Mouse (Mus musculus) kidney, embryonic 14.5 days (tissue): ENCODE data around the gene H2afz. TPM values are rescaled to one million over a fixed set of nuclear protein-coding genes. Genes with fewer than 3 reads are reported as not detected.

Experiments
- ATAC-seq: fragments of 200-750 bp; cut with Nextera tagmentation; 2 replicates; pipeline ENCODE4 v1.8.0; 2017; ENCODE audit warnings: moderate number of reproducible peaks, mild to moderate bottlenecking, moderate TSS enrichment, moderate library complexity; ENCODE audit not compliant: low FRiP score, low TSS enrichment
- H3K27ac ChIP-seq: fragments of 300-500 bp; sonication (generic); 2 replicates; pipeline ENCODE4 v1.5.1; 2014; ENCODE audit warnings: low read depth, mild to moderate bottlenecking, low read length, moderate library complexity, mixed read lengths
- H3K27me3 ChIP-seq: fragments of 300-500 bp; sonication (generic); 2 replicates; pipeline ENCODE4 v1.6.1; 2014; ENCODE audit warnings: mild to moderate bottlenecking, low read length; ENCODE audit not compliant: control insufficient read depth, insufficient read depth
- H3K36me3 ChIP-seq: fragments of 300-500 bp; sonication (generic); 2 replicates; pipeline ENCODE4 v1.6.1; 2014; ENCODE audit warnings: low read length, mixed read lengths; ENCODE audit not compliant: control insufficient read depth, insufficient read depth
- H3K4me1 ChIP-seq: fragments of 300-500 bp; sonication (generic); 2 replicates; pipeline ENCODE4 v1.6.1; 2014; ENCODE audit warnings: low read length, mixed read lengths; ENCODE audit not compliant: control insufficient read depth, insufficient read depth
- H3K4me2 ChIP-seq: fragments of 300-500 bp; sonication (generic); replicated peaks from 2 replicates; pipeline ENCODE4 v1.6.1; 2014; ENCODE audit warnings: low read depth, mild to moderate bottlenecking, low read length
- H3K4me3 ChIP-seq: fragments of 300-500 bp; sonication (generic); 2 replicates; pipeline ENCODE4 v1.5.1; 2014; ENCODE audit warnings: mild to moderate bottlenecking, low read length
- H3K9ac ChIP-seq: fragments of 300-500 bp; sonication (generic); 2 replicates; pipeline ENCODE4 v1.6.1; 2014; ENCODE audit warnings: low read depth, mild to moderate bottlenecking, low read length, moderate library complexity
- H3K9me3 ChIP-seq: fragments of 300-500 bp; sonication (generic); 2 replicates; pipeline ENCODE4 v1.6.1; 2016; ENCODE audit warnings: low read length; ENCODE audit not compliant: control insufficient read depth
- WGBS: fragments of 180-500 bp; shearing (Covaris S2); extraction: QIAGEN DNeasy Blood & Tissue Kit; methylation state at CpG from one replicate; pipeline ENCODE4 v1.1.7; 2014; 5-methylcytosine and 5-hydroxymethylcytosine counted together
- polyA plus RNA-seq: library from polyadenylated mRNA; unstranded; fragments of >200 nt; fragmentation: Nextera tagmentation; extraction: Ambion mirVana; gene quantifications from 2 replicates; pipeline ENCODE4 v1.2.1, GENCODE M21; 2014

H2afz gene
- 2,687 and 3,357 TPM in 2 replicates for polyA plus RNA-seq

DNA sequence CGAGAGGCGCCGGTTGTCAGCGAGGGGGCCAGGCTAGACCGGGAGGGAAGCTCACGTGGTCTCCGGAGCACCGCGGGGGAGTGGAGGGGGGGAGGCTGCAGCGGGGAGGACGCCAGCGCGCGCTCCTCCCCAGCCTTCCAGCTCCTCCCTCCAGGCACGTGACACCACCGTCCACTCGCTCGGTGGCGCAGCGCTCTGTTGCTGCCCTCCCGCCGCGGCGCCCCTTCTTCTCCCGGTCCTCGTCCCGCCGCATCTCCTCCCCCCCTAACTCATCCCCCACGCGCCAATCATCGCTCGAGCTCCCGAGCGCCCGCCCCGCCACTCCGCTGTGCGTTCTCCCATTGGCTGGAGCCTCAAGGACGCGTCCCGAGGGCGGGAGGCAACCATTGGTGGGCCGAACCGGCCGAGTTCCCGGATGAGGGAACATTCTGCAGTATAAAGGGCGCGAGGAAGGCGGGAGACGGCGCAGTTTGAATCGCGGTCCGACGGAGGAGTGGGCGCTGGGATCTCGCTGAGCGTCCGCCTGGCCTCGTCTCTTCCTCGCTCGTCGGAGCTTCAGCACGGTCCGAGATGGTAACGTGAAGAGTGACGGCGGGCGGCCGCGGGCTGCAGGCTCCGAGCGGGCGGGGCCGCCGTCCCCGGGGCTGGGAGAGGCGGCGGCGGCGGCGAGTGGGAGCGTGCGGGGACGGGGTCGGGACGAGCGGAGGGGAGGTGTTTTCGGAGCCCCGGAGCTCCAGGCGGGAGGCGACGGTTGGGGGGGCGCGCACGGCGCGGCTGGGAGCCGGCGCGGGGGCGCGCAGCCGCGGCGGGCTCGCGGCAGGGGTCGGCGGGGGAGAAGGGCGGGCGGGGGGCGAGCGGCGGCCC lies at the start of gene H2afz:
Gene H2afz, plus strand, starts transcription at position 364 of the 864 bp plus-strand sequence.
- WGBS = under 1% methylated on average over 76 of the region's 115 CpGs
- Histone ChIP-seq H3K4me3 (peak within 1 kb of the TSS; percentile 83), H3K27ac (peak within 1 kb of the TSS; percentile 99), H3K9ac (peak within 1 kb of the TSS; percentile 98), H3K36me3 (peaks cover 10% of the 10 kb centered on the region; the same call in 1 of the 2 replicates), H3K27me3 (no peaks in the 10 kb centered on the region), H3K9me3 (no peaks in the 10 kb centered on the region), H3K4me1 (0 out of 2 replicates have a peak, but pooled peaks cover 3% of the 10 kb centered on the region), H3K4me2 (peak within 1 kb of the TSS; percentile 53)
- peak; percentile 95 for ATAC-seq

- Histone ChIP-seq H3K4me3 (no peak overlapping the region), H3K9ac (no peak overlapping the region), H3K4me1 (no peaks in the 10 kb centered on the region), H3K27me3 (no peaks in the 10 kb centered on the region), H3K27ac (no peak overlapping the region), H3K9me3 (no peaks in the 10 kb centered on the region), H3K4me2 (no peak overlapping the region), H3K36me3 (no peaks in the 10 kb centered on the region)
- no peak for ATAC-seq
- WGBS = 21% methylated on average over 4 of the region's 4 CpGs
Observed at GRCm38 (mm10) chr3:137818713-137819112, 45.6 kb upstream of the H2afz start.

DNA sequence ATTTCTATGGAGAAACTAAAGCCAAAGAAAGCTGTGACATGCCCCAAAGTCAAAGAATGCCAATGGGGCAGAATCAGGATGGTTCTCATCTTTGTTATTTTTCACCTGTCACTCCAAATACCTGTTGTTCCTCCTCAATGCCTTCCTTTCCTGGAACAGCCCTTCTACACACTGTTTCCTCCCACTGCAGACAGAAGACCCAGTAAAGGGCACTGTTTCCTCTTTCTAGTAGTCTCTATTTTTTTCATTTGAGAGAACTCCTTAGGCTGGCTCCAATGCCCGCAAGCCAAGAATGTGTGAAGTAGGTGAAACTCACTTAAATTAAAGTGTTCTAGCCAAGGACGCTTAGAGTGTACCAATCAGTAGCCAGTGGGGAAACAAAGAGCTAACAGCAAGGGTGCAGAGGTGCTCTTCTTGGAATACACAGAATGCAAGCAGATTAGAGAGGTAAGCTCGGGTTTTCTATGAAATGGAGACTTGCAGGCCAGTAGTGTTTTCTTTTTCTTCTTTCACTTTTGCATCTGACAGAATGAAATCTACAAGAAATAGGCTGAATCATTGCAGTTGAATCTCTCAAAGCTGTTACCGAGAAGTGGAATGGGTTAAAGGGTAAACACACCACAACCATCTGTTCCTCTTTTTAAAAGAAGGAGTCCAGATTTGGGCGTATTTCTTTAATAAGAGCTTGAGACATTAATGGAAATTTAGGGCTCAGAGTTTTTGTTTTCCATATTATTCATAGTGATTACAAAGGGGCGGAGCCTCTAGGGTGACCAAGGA lies 43.4 kb upstream of the H2afz start:
- no peak overlapping the region for H3K27ac ChIP-seq
- no peak overlapping the region for H3K4me2 ChIP-seq
- ATAC-seq = no peak
- WGBS = 80% methylated on average over 6 of the region's 6 CpGs
- H3K9me3 ChIP-seq = no peaks in the 10 kb centered on the region
- H3K27me3 ChIP-seq = no peaks in the 10 kb centered on the region
- H3K9ac ChIP-seq = no peak overlapping the region
- H3K4me3 ChIP-seq = no peak overlapping the region
- H3K36me3 ChIP-seq = no peaks in the 10 kb centered on the region
- H3K4me1 ChIP-seq = no peaks in the 10 kb centered on the region

GRCm38 (mm10) chr3:137823317-137823716 lies 41.0 kb upstream of the H2afz start:
- WGBS = 85% methylated on average over 3 of the region's 3 CpGs
- no peaks in the 10 kb centered on the region for H3K27me3 ChIP-seq
- ATAC-seq = no peak
- H3K4me3 ChIP-seq = no peak overlapping the region
- H3K4me1 ChIP-seq = no peaks in the 10 kb centered on the region
- no peaks in the 10 kb centered on the region for H3K9me3 ChIP-seq
- no peak overlapping the region for H3K4me2 ChIP-seq
- no peak overlapping the region for H3K9ac ChIP-seq
- no peaks in the 10 kb centered on the region for H3K36me3 ChIP-seq
- H3K27ac ChIP-seq = no peak overlapping the region

DNA sequence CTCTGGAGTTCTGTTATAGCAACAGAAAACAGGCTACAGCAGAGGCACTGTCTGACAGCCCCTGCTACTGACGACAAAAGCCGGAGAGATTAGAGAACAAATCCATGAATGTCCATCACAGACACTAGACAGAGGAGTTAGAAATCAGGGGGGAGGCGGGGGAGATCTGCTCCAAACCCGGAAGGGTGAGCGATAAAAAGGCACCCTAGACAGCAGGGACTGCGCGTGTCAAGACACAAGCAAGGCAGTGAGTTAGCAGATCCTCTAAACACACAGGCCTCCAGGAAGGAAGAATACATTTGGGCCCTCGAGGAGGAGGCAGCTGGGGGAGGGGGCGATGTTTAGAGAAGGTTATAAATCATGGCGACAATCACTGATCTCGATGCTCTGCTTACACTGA lies 36.6 kb upstream of the H2afz start:
- Histone ChIP-seq H3K36me3 (no peaks in the 10 kb centered on the region), H3K27me3 (no peaks in the 10 kb centered on the region), H3K9me3 (no peaks in the 10 kb centered on the region), H3K9ac (no peak overlapping the region), H3K4me1 (no peaks in the 10 kb centered on the region), H3K4me3 (no peak overlapping the region), H3K4me2 (0 out of 2 replicates have a peak overlapping the region, but pooled peaks have one; percentile 6), H3K27ac (no peak overlapping the region)
- peak; percentile 71; the same call in 1 of the 2 replicates for ATAC-seq
- 15% methylated on average over 11 of the region's 11 CpGs for WGBS

- H3K9ac ChIP-seq = no peak overlapping the region
- no peak for ATAC-seq
- H3K4me2 ChIP-seq = no peak overlapping the region
- no peaks in the 10 kb centered on the region for H3K36me3 ChIP-seq
- H3K4me1 ChIP-seq = no peaks in the 10 kb centered on the region
- H3K27me3 ChIP-seq = no peaks in the 10 kb centered on the region
- H3K4me3 ChIP-seq = no peak overlapping the region
- H3K9me3 ChIP-seq = no peaks in the 10 kb centered on the region
- 85% methylated on average over 2 of the region's 2 CpGs for WGBS
- H3K27ac ChIP-seq = no peak overlapping the region
Observed at GRCm38 (mm10) chr3:137831156-137831555, 33.1 kb upstream of the H2afz start.

DNA sequence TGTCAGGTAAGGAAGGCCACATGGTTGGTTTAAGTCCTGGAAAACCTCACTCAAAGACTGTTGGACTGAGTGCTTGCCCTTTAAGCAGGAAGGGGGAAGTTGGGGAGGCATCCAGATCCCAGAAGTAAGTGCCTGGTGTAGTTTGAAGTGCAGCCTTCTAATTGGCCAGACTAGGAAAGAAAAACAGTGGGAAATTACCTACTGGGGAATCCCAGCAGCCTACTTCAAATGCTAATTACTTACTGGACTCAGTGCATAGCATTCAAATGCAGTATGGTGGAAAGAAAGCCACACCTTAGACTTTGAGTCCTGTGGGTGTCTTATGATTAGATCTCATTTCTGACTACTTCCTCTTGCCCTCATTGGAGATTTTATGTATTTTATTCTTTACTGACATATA lies 31.2 kb upstream of the H2afz start:
- H3K4me3 ChIP-seq = no peak overlapping the region
- H3K9me3 ChIP-seq = no peaks in the 10 kb centered on the region
- H3K9ac ChIP-seq = no peak overlapping the region
- H3K36me3 ChIP-seq = no peaks in the 10 kb centered on the region
- no peak for ATAC-seq
- H3K4me1 ChIP-seq = no peaks in the 10 kb centered on the region
- H3K27ac ChIP-seq = no peak overlapping the region
- H3K4me2 ChIP-seq = no peak overlapping the region
- no peaks in the 10 kb centered on the region for H3K27me3 ChIP-seq

DNA sequence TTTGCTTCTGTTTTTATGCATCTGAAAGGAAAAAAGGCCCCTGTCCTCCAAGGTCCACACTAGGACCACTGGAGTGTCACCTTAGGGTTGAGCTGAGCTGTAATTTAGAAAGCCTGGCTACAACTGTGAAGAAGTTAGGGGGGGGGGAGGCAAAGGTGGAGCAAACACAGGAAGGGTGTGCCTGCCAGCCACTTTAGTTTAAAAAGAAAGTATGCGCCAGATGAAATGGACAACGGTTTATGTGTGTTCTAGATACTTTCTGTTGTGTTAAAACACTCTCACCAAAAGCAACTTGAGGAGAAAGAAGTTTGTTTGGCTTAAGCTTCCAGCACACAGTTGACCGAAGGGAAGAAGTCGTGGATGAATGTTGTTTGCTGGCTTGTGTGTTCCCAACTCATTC lies 30.6 kb upstream of the H2afz start:
- Histone ChIP-seq H3K9ac (no peak overlapping the region), H3K9me3 (no peaks in the 10 kb centered on the region), H3K4me2 (no peak overlapping the region), H3K27me3 (no peaks in the 10 kb centered on the region), H3K36me3 (no peaks in the 10 kb centered on the region), H3K4me1 (no peaks in the 10 kb centered on the region), H3K27ac (no peak overlapping the region), H3K4me3 (no peak overlapping the region)
- no peak for ATAC-seq
- WGBS = 83% methylated on average over 4 of the region's 4 CpGs

DNA sequence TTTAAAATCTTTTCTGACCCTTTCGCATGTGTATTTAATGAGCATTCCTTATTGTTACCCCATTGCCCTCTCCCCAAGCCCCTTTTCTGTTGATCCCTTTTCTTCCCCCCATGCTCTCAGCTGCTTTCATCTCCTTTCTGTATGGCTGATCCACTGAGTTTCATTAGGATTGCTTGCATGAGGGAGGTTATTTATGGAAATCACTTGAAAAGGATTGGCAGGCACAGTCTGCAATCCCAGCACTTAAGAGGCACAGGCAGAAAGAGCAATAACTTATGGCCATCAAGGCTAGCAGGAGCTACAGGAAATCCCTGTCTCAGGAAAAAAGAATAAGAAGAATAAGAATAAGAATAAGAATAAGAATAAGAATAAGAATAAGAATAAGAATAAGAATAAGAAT lies 27.7 kb upstream of the H2afz start:
- no peak overlapping the region for H3K4me2 ChIP-seq
- ATAC-seq = no peak
- WGBS = 77% methylated on average over 1 of the region's 1 CpGs
- H3K27ac ChIP-seq = no peak overlapping the region
- no peak overlapping the region for H3K9ac ChIP-seq
- no peaks in the 10 kb centered on the region for H3K27me3 ChIP-seq
- no peaks in the 10 kb centered on the region for H3K9me3 ChIP-seq
- H3K36me3 ChIP-seq = no peaks in the 10 kb centered on the region
- H3K4me1 ChIP-seq = no peaks in the 10 kb centered on the region
- no peak overlapping the region for H3K4me3 ChIP-seq
